Mouse (Mus musculus): Measurements from ENCODE around the gene Mmgt2. TPM values are rescaled to one million over a fixed set of nuclear protein-coding genes. Genes with fewer than 3 reads are reported as not detected.

Gene Mmgt2
- polyA plus RNA-seq, 1 experiment: 29.1 TPM

- no peaks in the 10 kb centered on the region for H3K27me3 ChIP-seq (ENCODE audit: control insufficient read depth, insufficient read depth, insufficient read length)
- H3ac ChIP-seq (ENCODE audit: control insufficient read depth, insufficient read length, low read depth): no peak overlapping the region
- H3K79me2 ChIP-seq (ENCODE audit: control insufficient read depth, insufficient read depth): peaks cover 29% of the 10 kb centered on the region
- no peak for TF ChIP-seq MYOG (IDR thresholded peaks at IDR 0.05; ENCODE audit: control insufficient read depth, extremely low read depth, insufficient read length)
- TF ChIP-seq CTCF (IDR thresholded peaks at IDR 0.05; ENCODE audit: control insufficient read depth, insufficient read depth, insufficient read length): no peak
- TF ChIP-seq MAX (IDR thresholded peaks at IDR 0.05): no peak
- TF ChIP-seq FOSL1 (IDR thresholded peaks at IDR 0.05; ENCODE audit: insufficient read depth, low read length, poor library complexity, severe bottlenecking): no peak
- TF ChIP-seq USF1 (IDR thresholded peaks at IDR 0.05; ENCODE audit: low read depth): no peak
- no peak for TF ChIP-seq MYOD1 (IDR thresholded peaks at IDR 0.05; ENCODE audit: control insufficient read depth, insufficient read length, low read depth)
- no peak for TF ChIP-seq CEBPB (IDR thresholded peaks at IDR 0.05; ENCODE audit: low read depth)
- H3K79me3 ChIP-seq (ENCODE audit: low read depth): peaks cover 3% of the 10 kb centered on the region
- H3K36me3 ChIP-seq (ENCODE audit: control insufficient read depth, insufficient read depth): no peaks in the 10 kb centered on the region
- H3K4me3 ChIP-seq (ENCODE audit: insufficient read depth, poor library complexity, severe bottlenecking): no peak overlapping the region
Measured at GRCm38 (mm10) chr11:62636105-62636839, 12.2 kb upstream of the Mmgt2 start.

- H3K4me3 ChIP-seq (ENCODE audit: insufficient read depth, poor library complexity, severe bottlenecking): no peak overlapping the region
- no peak for TF ChIP-seq CTCF (IDR thresholded peaks at IDR 0.05; ENCODE audit: control insufficient read depth, insufficient read depth, insufficient read length)
- TF ChIP-seq USF1 (IDR thresholded peaks at IDR 0.05; ENCODE audit: low read depth): peak; percentile 81
- TF ChIP-seq MAX (IDR thresholded peaks at IDR 0.05): no peak
- H3K79me3 ChIP-seq (ENCODE audit: low read depth): peaks cover 3% of the 10 kb centered on the region
- H3K36me3 ChIP-seq (ENCODE audit: control insufficient read depth, insufficient read depth): no peaks in the 10 kb centered on the region
- peaks cover 31% of the 10 kb centered on the region for H3K79me2 ChIP-seq (ENCODE audit: control insufficient read depth, insufficient read depth)
- no peaks in the 10 kb centered on the region for H3K27me3 ChIP-seq (ENCODE audit: control insufficient read depth, insufficient read depth, insufficient read length)
- H3ac ChIP-seq (ENCODE audit: control insufficient read depth, insufficient read length, low read depth): peak overlapping the region; percentile 5
Measured at GRCm38 (mm10) chr11:62636840-62637221, 11.6 kb upstream of the Mmgt2 start.

GRCm38 (mm10) chr11:62637401-62637800 is 11.1 kb upstream of the Mmgt2 start:
- TF ChIP-seq CTCF (IDR thresholded peaks at IDR 0.05; ENCODE audit: control insufficient read depth, insufficient read depth, insufficient read length) (no peak), FOSL1 (IDR thresholded peaks at IDR 0.05; ENCODE audit: insufficient read depth, low read length, poor library complexity, severe bottlenecking) (no peak), CEBPB (IDR thresholded peaks at IDR 0.05; ENCODE audit: low read depth) (no peak), MAX (IDR thresholded peaks at IDR 0.05) (no peak), USF1 (IDR thresholded peaks at IDR 0.05; ENCODE audit: low read depth) (no peak)
- Histone ChIP-seq H3K4me3 (ENCODE audit: insufficient read depth, poor library complexity, severe bottlenecking) (no peak overlapping the region), H3K27me3 (ENCODE audit: control insufficient read depth, insufficient read depth, insufficient read length) (no peaks in the 10 kb centered on the region), H3ac (ENCODE audit: control insufficient read depth, insufficient read length, low read depth) (no peak overlapping the region), H3K36me3 (ENCODE audit: control insufficient read depth, insufficient read depth) (no peaks in the 10 kb centered on the region), H3K79me3 (ENCODE audit: low read depth) (peaks cover 4% of the 10 kb centered on the region), H3K79me2 (ENCODE audit: control insufficient read depth, insufficient read depth) (peaks cover 36% of the 10 kb centered on the region)

- Histone ChIP-seq H3K79me3 (ENCODE audit: low read depth) (peaks cover 5% of the 10 kb centered on the region), H3ac (ENCODE audit: control insufficient read depth, insufficient read length, low read depth) (no peak overlapping the region), H3K27me3 (ENCODE audit: control insufficient read depth, insufficient read depth, insufficient read length) (no peaks in the 10 kb centered on the region), H3K36me3 (ENCODE audit: control insufficient read depth, insufficient read depth) (no peaks in the 10 kb centered on the region), H3K4me3 (ENCODE audit: insufficient read depth, poor library complexity, severe bottlenecking) (no peak overlapping the region), H3K79me2 (ENCODE audit: control insufficient read depth, insufficient read depth) (peaks cover 41% of the 10 kb centered on the region)
- TF ChIP-seq CEBPB (IDR thresholded peaks at IDR 0.05; ENCODE audit: low read depth) (no peak), USF1 (IDR thresholded peaks at IDR 0.05; ENCODE audit: low read depth) (no peak)
Measured at GRCm38 (mm10) chr11:62637806-62638205, 10.7 kb upstream of the Mmgt2 start.

GRCm38 (mm10) chr11:62638402-62638801 is 10.1 kb upstream of the Mmgt2 start:
- Histone ChIP-seq H3K36me3 (ENCODE audit: control insufficient read depth, insufficient read depth) (no peaks in the 10 kb centered on the region), H3K79me3 (ENCODE audit: low read depth) (peaks cover 6% of the 10 kb centered on the region), H3K4me3 (ENCODE audit: insufficient read depth, poor library complexity, severe bottlenecking) (no peak overlapping the region), H3K27me3 (ENCODE audit: control insufficient read depth, insufficient read depth, insufficient read length) (no peaks in the 10 kb centered on the region), H3K79me2 (ENCODE audit: control insufficient read depth, insufficient read depth) (peaks cover 44% of the 10 kb centered on the region), H3ac (ENCODE audit: control insufficient read depth, insufficient read length, low read depth) (no peak overlapping the region)
- no peak for TF ChIP-seq MAX (IDR thresholded peaks at IDR 0.05)
- TF ChIP-seq MYOG (IDR thresholded peaks at IDR 0.05; ENCODE audit: control insufficient read depth, extremely low read depth, insufficient read length): no peak
- TF ChIP-seq MYOD1 (IDR thresholded peaks at IDR 0.05; ENCODE audit: control insufficient read depth, insufficient read length, low read depth): no peak
- TF ChIP-seq USF1 (IDR thresholded peaks at IDR 0.05; ENCODE audit: low read depth): no peak
- no peak for TF ChIP-seq CTCF (IDR thresholded peaks at IDR 0.05; ENCODE audit: control insufficient read depth, insufficient read depth, insufficient read length)
- TF ChIP-seq CEBPB (IDR thresholded peaks at IDR 0.05; ENCODE audit: low read depth): no peak
- no peak for TF ChIP-seq FOSL1 (IDR thresholded peaks at IDR 0.05; ENCODE audit: insufficient read depth, low read length, poor library complexity, severe bottlenecking)

GRCm38 (mm10) chr11:62640378-62640777 is 8.1 kb upstream of the Mmgt2 start:
- TF ChIP-seq MYOD1 (IDR thresholded peaks at IDR 0.05; ENCODE audit: control insufficient read depth, insufficient read length, low read depth): no peak
- TF ChIP-seq FOSL1 (IDR thresholded peaks at IDR 0.05; ENCODE audit: insufficient read depth, low read length, poor library complexity, severe bottlenecking): no peak
- no peak for TF ChIP-seq MAX (IDR thresholded peaks at IDR 0.05)
- no peak for TF ChIP-seq MYOG (IDR thresholded peaks at IDR 0.05; ENCODE audit: control insufficient read depth, extremely low read depth, insufficient read length)
- no peak for TF ChIP-seq CEBPB (IDR thresholded peaks at IDR 0.05; ENCODE audit: low read depth)
- no peak for TF ChIP-seq CTCF (IDR thresholded peaks at IDR 0.05; ENCODE audit: control insufficient read depth, insufficient read depth, insufficient read length)
- TF ChIP-seq USF1 (IDR thresholded peaks at IDR 0.05; ENCODE audit: low read depth): no peak
- H3K4me3 ChIP-seq (ENCODE audit: insufficient read depth, poor library complexity, severe bottlenecking): no peak overlapping the region
- peaks cover 64% of the 10 kb centered on the region for H3K79me2 ChIP-seq (ENCODE audit: control insufficient read depth, insufficient read depth)

More at GRCm38 (mm10) chr11:62640378-62640777, 8.1 kb upstream of the Mmgt2 start:
- Histone ChIP-seq H3K79me3 (ENCODE audit: low read depth) (peaks cover 9% of the 10 kb centered on the region), H3K36me3 (ENCODE audit: control insufficient read depth, insufficient read depth) (no peaks in the 10 kb centered on the region), H3K27me3 (ENCODE audit: control insufficient read depth, insufficient read depth, insufficient read length) (no peaks in the 10 kb centered on the region), H3ac (ENCODE audit: control insufficient read depth, insufficient read length, low read depth) (no peak overlapping the region)

Measured in C2C12 (cell line).